Mouse (Mus musculus): ENCODE measurements at regions not wholly inside any gene's neighbourhood (a gene's known extent, or its start where the extent isn't known, plus 50 kb on each side); places are given as distances from the start of the nearest gene placed in this dataset.

DNA sequence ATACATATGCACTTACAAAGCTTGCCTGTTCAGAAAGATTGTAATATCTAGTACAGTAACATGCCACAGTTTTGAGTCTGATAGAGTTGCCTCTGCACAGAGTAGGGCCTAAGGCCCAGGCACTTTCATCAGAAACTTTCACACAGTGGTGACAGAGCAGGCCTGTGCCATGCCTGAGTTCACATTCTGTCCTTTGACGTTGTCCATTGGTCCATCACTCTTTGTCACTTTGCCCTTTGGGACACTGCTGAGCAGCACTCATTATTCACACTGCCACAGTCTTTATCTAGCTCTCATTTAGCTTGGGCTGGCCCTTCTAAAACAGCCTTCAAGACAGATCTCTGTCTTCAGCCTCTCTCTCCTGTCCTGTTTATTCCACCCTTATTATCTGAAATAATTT lies 1055.0 kb downstream of the Fam19a2 start:
- in situ Hi-C loops (cut with MboI, MseI), result no loop called here

DNA sequence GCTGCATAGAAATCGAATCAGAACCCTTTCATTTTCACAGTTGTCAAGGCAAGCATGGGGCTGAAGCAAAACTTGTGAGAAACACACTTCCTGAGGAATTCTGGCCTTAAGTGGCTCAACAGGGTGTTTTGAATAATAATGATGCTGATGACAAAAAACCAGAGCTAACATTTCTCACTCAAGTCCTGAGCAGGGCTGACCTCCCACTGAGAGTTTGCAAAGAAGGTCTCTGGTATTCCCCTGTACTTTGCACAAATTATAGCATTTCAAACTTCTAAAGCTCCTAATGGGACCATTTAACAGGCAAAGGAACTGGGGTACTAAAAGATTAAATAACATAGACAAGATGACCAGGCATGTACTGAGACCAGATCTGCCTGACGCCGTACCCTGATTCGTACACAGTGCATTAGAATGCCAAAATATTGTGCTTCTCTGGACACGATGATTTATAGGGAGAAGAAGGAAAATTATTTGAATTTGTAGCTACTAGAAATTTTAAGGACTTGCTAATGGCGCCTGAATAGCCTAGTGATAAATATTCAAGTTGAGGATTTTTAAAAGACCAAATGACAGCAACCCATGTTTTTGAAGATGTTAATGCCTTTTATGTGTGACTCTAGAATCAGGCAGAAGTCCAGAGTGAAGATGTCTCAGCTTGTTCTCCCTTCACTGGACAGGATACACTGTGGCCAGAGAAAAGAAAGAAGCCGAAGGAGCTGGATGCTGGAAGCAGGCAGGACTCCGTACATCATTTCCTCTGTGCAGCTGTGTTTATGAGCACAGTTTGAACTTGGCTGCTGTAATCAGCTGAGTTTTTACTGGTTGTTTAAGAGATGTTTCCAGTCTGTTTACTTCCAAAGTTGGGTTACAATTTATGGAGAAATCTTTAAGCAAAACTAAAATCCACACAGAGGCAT lies 1056.7 kb downstream of the Fam19a2 start:
- in situ Hi-C loops (cut with MboI, MseI), result no loop called here

DNA sequence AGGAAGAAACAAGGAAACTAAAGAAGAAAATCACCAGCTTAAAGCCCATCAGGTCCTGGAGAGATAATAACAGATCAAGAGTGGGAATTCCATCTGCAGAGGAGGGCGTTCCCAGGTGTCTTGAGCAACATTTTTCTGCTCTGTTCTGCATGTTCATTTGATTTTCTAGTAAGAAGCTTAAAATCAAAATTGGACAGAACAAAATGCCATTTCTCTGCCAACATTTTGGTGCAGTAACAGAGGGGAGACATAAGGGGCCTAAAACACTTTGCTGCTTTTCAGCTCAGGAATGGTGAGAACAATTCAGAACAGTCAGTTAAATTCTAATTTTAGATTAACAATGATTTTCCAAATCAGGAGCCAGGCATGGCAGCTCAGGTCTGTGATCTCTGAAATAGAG lies 1056.8 kb downstream of the Slc16a7 start:
- in situ Hi-C loops (cut with MboI, MseI), result no loop called here

DNA sequence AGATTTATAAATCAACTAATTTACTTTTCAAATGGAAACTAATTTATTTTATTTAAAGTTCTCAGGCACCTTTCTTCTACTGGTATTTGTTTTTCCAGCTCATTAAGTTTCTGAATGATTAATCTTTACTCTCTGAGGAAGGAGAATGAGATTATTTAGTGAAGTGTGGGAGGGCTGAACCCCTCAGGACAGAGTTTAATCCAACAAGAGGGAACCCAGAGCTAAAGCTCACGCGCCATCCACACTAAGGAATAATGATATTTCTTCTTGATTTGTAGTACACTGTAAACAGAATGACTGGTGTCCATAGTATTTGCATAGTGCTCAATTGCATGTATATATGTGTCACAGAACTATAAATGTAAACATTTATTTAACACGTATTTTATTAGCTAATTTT lies 1050.3 kb downstream of the Slc16a7 start:
- in situ Hi-C loops (cut with MboI, MseI), result no loop called here

DNA sequence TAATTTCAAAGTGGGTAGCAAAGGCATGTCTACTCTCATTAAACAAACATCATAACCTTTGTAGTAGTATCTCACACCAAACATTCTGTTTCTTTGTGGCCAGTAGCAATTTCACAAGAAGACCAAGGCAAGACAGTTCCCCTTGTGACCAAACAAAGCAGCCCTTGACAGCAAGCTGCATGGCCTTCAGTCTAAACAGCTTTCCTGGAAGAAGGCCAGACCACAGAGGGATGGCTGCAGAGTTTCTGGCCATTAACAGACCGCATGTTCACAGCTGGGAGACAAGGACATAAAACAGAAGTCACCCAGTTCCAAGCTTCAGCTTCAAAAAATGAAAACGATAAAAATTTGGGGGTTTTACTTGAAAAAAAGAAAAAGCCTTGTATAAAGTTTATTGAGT lies 1040.0 kb downstream of the Slc16a7 start:
- in situ Hi-C loops (cut with MboI, MseI), result no loop called here

DNA sequence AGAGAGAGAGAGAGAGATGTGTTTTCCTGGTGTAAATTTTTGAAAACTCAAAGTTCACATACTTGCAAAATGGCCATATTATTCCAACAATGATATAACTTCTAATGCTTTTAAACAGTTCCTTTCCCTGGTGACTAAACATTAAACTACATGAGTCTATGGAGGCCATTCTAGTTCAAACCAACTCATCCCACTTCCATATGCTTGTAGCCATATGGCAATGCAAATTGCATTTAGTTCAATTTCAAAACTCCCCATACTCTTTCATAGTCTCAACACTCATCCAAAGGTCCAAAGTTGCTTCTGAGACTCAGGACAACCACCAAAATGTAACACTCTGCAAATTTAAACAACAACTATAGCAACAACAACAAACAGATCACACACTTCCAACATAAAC lies 1026.5 kb downstream of the Slc16a7 start:
- in situ Hi-C loops (cut with MboI, MseI), result no loop called here

DNA sequence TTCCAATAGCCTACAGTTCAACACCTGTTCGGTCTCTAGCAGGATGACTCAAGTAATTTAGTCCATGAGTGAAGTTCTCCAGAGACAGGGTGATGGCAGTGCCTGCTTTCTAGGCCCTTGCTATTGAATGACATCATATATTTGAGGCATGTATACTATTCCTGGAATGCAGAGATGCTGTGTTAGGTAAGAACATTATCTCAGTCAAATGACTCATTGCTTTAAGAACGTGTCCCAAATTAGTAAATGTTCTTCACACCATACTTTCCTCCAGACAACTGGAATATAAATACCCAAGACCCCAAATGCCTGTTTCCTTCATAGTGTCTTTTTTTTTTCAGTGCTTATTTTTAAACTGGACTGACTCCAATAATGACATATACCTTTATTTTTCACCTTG lies 1018.3 kb downstream of the Slc16a7 start:
- in situ Hi-C loops (cut with MboI, MseI), result no loop called here

DNA sequence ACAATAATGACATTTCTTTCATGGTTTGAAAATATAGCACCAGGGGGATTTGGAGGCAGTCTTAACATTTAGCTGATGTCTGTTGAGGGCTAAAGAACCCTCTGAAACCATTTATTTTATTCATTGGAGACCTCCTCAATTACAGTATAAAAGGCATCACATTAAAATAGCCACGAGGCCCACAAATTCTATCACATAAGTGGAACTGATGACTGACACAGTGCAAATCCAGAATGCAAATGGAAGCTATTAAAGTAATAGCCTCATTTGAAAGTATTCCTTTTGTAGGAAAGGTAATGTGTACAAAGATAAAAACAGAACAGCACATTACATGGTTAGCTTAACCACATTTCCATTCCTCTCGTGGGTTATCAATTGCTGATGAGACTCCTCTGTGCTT lies 986.6 kb downstream of the Slc16a7 start:
- in situ Hi-C loops (cut with MboI, MseI), result no loop called here

DNA sequence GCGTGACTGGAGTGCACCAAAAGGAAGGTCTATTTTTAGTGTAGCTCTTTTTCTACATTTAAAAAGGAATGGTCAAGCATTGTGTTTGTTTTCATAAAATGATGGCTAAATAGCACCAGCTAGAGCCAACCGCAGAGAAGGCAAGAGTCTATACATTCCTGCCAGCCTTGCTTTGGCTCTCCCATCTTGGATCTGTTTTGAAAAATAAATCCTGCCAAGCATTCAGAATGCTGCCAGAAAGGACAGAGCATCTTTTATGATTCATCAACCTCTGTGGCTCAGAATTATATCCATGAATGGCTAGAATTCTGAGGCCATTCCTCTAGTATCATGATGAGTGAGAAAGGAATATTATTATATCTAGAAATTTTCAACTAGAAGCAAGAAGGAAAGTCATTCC lies 979.6 kb downstream of the Slc16a7 start:
- in situ Hi-C loops (cut with MboI, MseI), result no loop called here

DNA sequence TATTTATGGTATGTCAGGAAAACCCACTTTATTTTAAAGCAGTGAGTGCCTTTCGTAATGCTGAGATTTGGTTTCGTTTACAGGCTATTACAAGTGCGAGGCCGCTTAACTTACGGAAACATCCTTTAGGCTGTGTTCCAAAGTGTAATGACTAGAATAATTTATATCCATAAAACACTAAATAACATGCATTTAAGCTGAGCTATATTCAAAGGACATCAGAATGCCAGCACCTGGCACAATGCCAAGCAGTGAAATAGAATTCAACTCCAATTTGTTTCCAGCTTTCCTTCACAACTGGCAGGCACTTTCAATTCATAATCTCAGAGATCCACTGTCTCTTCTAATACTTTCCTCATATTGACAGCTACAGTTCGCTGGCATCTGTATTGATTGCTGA lies 972.7 kb downstream of the Slc16a7 start:
- in situ Hi-C loops (cut with MboI, MseI), result no loop called here

DNA sequence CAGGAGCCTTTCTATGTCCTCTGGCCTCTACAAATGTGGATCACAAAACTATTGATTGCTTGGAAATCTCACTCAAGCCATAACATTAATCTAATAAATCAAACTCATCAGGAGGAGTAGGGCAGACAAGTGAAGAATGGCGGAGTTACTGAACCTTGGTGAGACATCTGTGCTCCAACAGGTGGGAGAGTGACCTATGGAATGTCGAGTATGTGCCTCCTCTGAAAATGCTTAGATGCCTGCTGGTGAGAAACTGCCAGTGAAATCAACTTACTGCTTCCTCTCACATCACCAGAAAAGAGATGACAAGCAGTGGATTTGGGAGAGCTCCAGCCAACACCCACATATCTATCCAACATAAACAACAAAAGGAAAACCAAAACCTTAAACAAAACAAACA lies 965.8 kb downstream of the Slc16a7 start:
- in situ Hi-C loops (cut with MboI, MseI), result loop anchor here (10.0 kb wide), 1 partner anchor 759 kb away; no protein-coding TSS in a partner anchor

Measured in T-helper 2 cell (primary cell).